Mouse (Mus musculus) 3T3-L1 (cell line): ENCODE results near the gene Fgf3.

Experiments used
- DNase-seq: peaks from one replicate; pipeline ENCODE4 v3.0.0-alpha.2; 2015; ENCODE audit warnings: low read depth, low spot score

Fgf3 gene

GRCm38 (mm10) chr7:144837891-144838488, at the start of gene Fgf3:
Gene Fgf3, plus strand, starts transcription at chr7:144838083.
- no peak for DNase-seq

GRCm38 (mm10) chr7:144788631-144789030, 49.3 kb upstream of the Fgf3 start:
- no peak for DNase-seq

- DNase-seq = no peak
These were observed 48.0 kb upstream of the Fgf3 start for GRCm38 (mm10) chr7:144789601-144790556.

GRCm38 (mm10) chr7:144791426-144791825, 46.5 kb upstream of the Fgf3 start:
- no peak for DNase-seq

GRCm38 (mm10) chr7:144793296-144793695, 44.6 kb upstream of the Fgf3 start:
- no peak for DNase-seq

GRCm38 (mm10) chr7:144795976-144796474, 41.9 kb upstream of the Fgf3 start:
- no peak for DNase-seq

GRCm38 (mm10) chr7:144796986-144797735, 40.7 kb upstream of the Fgf3 start:
- DNase-seq = no peak

GRCm38 (mm10) chr7:144798471-144798870, 39.4 kb upstream of the Fgf3 start:
- DNase-seq = peak; percentile 68

GRCm38 (mm10) chr7:144807036-144807435, 30.8 kb upstream of the Fgf3 start:
- DNase-seq = no peak

- no peak for DNase-seq
These were observed 29.8 kb upstream of the Fgf3 start for GRCm38 (mm10) chr7:144807976-144808577.

- peak; percentile 22 for DNase-seq
These were observed 26.4 kb upstream of the Fgf3 start for GRCm38 (mm10) chr7:144811521-144811920.

GRCm38 (mm10) chr7:144821901-144822300, 16.0 kb upstream of the Fgf3 start:
- DNase-seq = no peak

- no peak for DNase-seq
These were observed 13.9 kb upstream of the Fgf3 start for GRCm38 (mm10) chr7:144823988-144824387.

GRCm38 (mm10) chr7:144828369-144828768, 9.5 kb upstream of the Fgf3 start:
- DNase-seq = no peak

- no peak for DNase-seq
These were observed 930 bp downstream of the Fgf3 start for GRCm38 (mm10) chr7:144838522-144839503.

- DNase-seq = peak; percentile 46
These were observed 8.3 kb downstream of the Fgf3 start for GRCm38 (mm10) chr7:144846158-144846557.

- no peak for DNase-seq
These were observed 9.2 kb downstream of the Fgf3 start, which contains the start of gene Fgf4 for GRCm38 (mm10) chr7:144847067-144847466. Gene Fgf4, plus strand, starts transcription at chr7:144847367.

GRCm38 (mm10) chr7:144851321-144851720, 13.4 kb downstream of the Fgf3 start:
- DNase-seq = no peak

GRCm38 (mm10) chr7:144854966-144855365, 17.1 kb downstream of the Fgf3 start:
- DNase-seq = no peak

- DNase-seq = no peak
These were observed 19.3 kb downstream of the Fgf3 start for GRCm38 (mm10) chr7:144857158-144857557.
